Mouse (Mus musculus) kidney, postnatal 0 days (tissue): Measurements from ENCODE around the gene Mcm8. TPM values are rescaled to one million over a fixed set of nuclear protein-coding genes. Genes with fewer than 3 reads are reported as not detected.

Source experiments
- ATAC-seq: fragments of 200-750 bp; cut with Nextera tagmentation; replicated peaks from 2 replicates; pipeline ENCODE4 v1.8.0; 2017; ENCODE audit warnings: low read depth, moderate number of reproducible peaks, moderate TSS enrichment, moderate library complexity; ENCODE audit not compliant: low FRiP score
- DNase-seq: peaks from one replicate; pipeline ENCODE4 v3.0.0-alpha.2; 2016; ENCODE audit warnings: low spot score
- H3K27ac ChIP-seq: fragments of 300-500 bp; sonication (generic); 2 replicates; pipeline ENCODE4 v1.5.1; 2014; ENCODE audit warnings: mild to moderate bottlenecking
- H3K27me3 ChIP-seq: fragments of 300-500 bp; sonication (generic); 2 replicates; pipeline ENCODE4 v1.6.1; 2014; ENCODE audit warnings: low read length, mixed read lengths; ENCODE audit not compliant: insufficient read depth
- H3K36me3 ChIP-seq: fragments of 300-500 bp; sonication (generic); 2 replicates; pipeline ENCODE4 v1.6.1; 2014; ENCODE audit warnings: low read length, mixed read lengths; ENCODE audit not compliant: insufficient read depth
- H3K4me1 ChIP-seq: fragments of 300-500 bp; sonication (generic); replicated peaks from 2 replicates; pipeline ENCODE4 v1.6.1; 2014; ENCODE audit warnings: antibody characterized with exemption, low read length, mixed read lengths; ENCODE audit not compliant: insufficient read depth
- H3K4me2 ChIP-seq: fragments of 300-500 bp; sonication (generic); 2 replicates; pipeline ENCODE4 v1.6.1; 2014; ENCODE audit warnings: mild to moderate bottlenecking, low read length, moderate library complexity, mixed read lengths
- H3K4me3 ChIP-seq: fragments of 300-500 bp; sonication (generic); replicated peaks from 2 replicates; pipeline ENCODE4 v1.5.1; 2014; ENCODE audit warnings: low read depth, low read length
- H3K9ac ChIP-seq: fragments of 300-500 bp; sonication (generic); 2 replicates; pipeline ENCODE4 v1.6.1; 2014; ENCODE audit warnings: low read depth, low read length
- H3K9me3 ChIP-seq: fragments of 300-500 bp; sonication (generic); replicated peaks from 2 replicates; pipeline ENCODE4 v1.6.1; 2016; ENCODE audit warnings: low read length, inconsistent platforms, mixed read lengths
- CTCF ChIP-seq: IDR thresholded peaks from 2 replicates; pipeline ENCODE4 v1.5.1; 2016; ENCODE audit warnings: antibody characterized with exemption, low read depth, mild to moderate bottlenecking, moderate library complexity
- WGBS: fragments of 180-500 bp; shearing (Covaris S2); extraction: QIAGEN DNeasy Blood & Tissue Kit; methylation state at CpG from one replicate; pipeline ENCODE4 v1.1.7; 2014; 5-methylcytosine and 5-hydroxymethylcytosine counted together
- polyA plus RNA-seq: library from polyadenylated mRNA; unstranded; fragments of >200 nt; fragmentation: Nextera tagmentation; extraction: Ambion mirVana; gene quantifications from 2 replicates; pipeline ENCODE4 v1.2.1, GENCODE M21; 2015

Gene Mcm8
- polyA plus RNA-seq, 1 experiment from 2014 or later, result 7.1 TPM

GRCm38 (mm10) chr2:132849141-132849540 lies 33.2 kb downstream of the Mcm8 start:
- Histone ChIP-seq H3K27me3 (no peaks in the 10 kb centered on the region), H3K27ac (no peak overlapping the region), H3K36me3 (0 out of 2 replicates have a peak, but pooled peaks cover 3% of the 10 kb centered on the region), H3K4me3 (no peak overlapping the region), H3K9me3 (no peaks in the 10 kb centered on the region), H3K9ac (no peak overlapping the region), H3K4me1 (peaks cover 9% of the 10 kb centered on the region), H3K4me2 (no peak overlapping the region)
- WGBS, result 88% methylated on average over 6 of the region's 6 CpGs
- no peak for ATAC-seq
- DNase-seq, result no peak
- TF ChIP-seq CTCF, result no peak

GRCm38 (mm10) chr2:132853051-132853450 lies 37.1 kb downstream of the Mcm8 start:
- Histone ChIP-seq H3K27me3 (no peaks in the 10 kb centered on the region), H3K27ac (no peak overlapping the region), H3K9me3 (no peaks in the 10 kb centered on the region), H3K9ac (no peak overlapping the region), H3K4me1 (peaks cover 2% of the 10 kb centered on the region; the same call in 1 of the 2 replicates), H3K4me3 (no peak overlapping the region), H3K4me2 (no peak overlapping the region), H3K36me3 (0 out of 2 replicates have a peak, but pooled peaks cover 5% of the 10 kb centered on the region)
- ATAC-seq, result no peak
- no peak for DNase-seq
- no peak for TF ChIP-seq CTCF
- WGBS, result 96% methylated on average over 1 of the region's 1 CpGs

- Histone ChIP-seq H3K9me3 (no peaks in the 10 kb centered on the region), H3K4me2 (no peak overlapping the region), H3K36me3 (0 out of 2 replicates have a peak, but pooled peaks cover 2% of the 10 kb centered on the region), H3K27ac (no peak overlapping the region), H3K27me3 (no peaks in the 10 kb centered on the region), H3K4me3 (no peak overlapping the region), H3K9ac (no peak overlapping the region), H3K4me1 (no peaks in the 10 kb centered on the region)
- no peak for DNase-seq
- no peak for TF ChIP-seq CTCF
- 85% methylated on average over 5 of the region's 5 CpGs for WGBS
- no peak for ATAC-seq
These were observed 40.4 kb downstream of the Mcm8 start for GRCm38 (mm10) chr2:132856333-132856732.

GRCm38 (mm10) chr2:132860435-132860834 lies 44.5 kb downstream of the Mcm8 start:
- H3K4me3 ChIP-seq, result no peak overlapping the region
- no peak overlapping the region for H3K9ac ChIP-seq
- H3K36me3 ChIP-seq, result peaks cover 4% of the 10 kb centered on the region; the same call in 1 of the 2 replicates
- no peak for ATAC-seq
- no peak for TF ChIP-seq CTCF
- DNase-seq, result no peak
- no peak overlapping the region for H3K27ac ChIP-seq
- H3K27me3 ChIP-seq, result no peaks in the 10 kb centered on the region
- no peaks in the 10 kb centered on the region for H3K9me3 ChIP-seq
- H3K4me2 ChIP-seq, result no peak overlapping the region
- no peaks in the 10 kb centered on the region for H3K4me1 ChIP-seq

- DNase-seq (no peak), ATAC-seq (no peak)
- Histone ChIP-seq H3K4me1 (no peaks in the 10 kb centered on the region), H3K27me3 (no peaks in the 10 kb centered on the region), H3K4me2 (no peak overlapping the region), H3K4me3 (no peak overlapping the region), H3K36me3 (peaks cover 4% of the 10 kb centered on the region; the same call in 1 of the 2 replicates), H3K9ac (no peak overlapping the region), H3K27ac (no peak overlapping the region), H3K9me3 (no peaks in the 10 kb centered on the region)
- WGBS, result 92% methylated on average over 2 of the region's 2 CpGs
- TF ChIP-seq CTCF, result no peak
These were observed 45.5 kb downstream of the Mcm8 start for GRCm38 (mm10) chr2:132861456-132861855.

- ATAC-seq (no peak), DNase-seq (no peak)
- WGBS, result 92% methylated on average over 2 of the region's 2 CpGs
- Histone ChIP-seq H3K4me3 (no peak overlapping the region), H3K27ac (no peak overlapping the region), H3K4me1 (no peaks in the 10 kb centered on the region), H3K9ac (no peak overlapping the region), H3K27me3 (no peaks in the 10 kb centered on the region), H3K4me2 (no peak overlapping the region), H3K36me3 (peaks cover 11% of the 10 kb centered on the region; the same call in 1 of the 2 replicates), H3K9me3 (no peaks in the 10 kb centered on the region)
- no peak for TF ChIP-seq CTCF
These were observed 47.4 kb downstream of the Mcm8 start for GRCm38 (mm10) chr2:132863325-132863724.

GRCm38 (mm10) chr2:132867521-132867920 lies 51.6 kb downstream of the Mcm8 start:
- no peak overlapping the region for H3K4me3 ChIP-seq
- H3K9ac ChIP-seq, result no peak overlapping the region
- 80% methylated on average over 5 of the region's 5 CpGs for WGBS
- DNase-seq (no peak), ATAC-seq (no peak)
- no peak overlapping the region for H3K27ac ChIP-seq
- H3K27me3 ChIP-seq, result no peaks in the 10 kb centered on the region
- H3K4me1 ChIP-seq, result no peaks in the 10 kb centered on the region
- no peak overlapping the region for H3K4me2 ChIP-seq
- peaks cover 11% of the 10 kb centered on the region; the same call in 1 of the 2 replicates for H3K36me3 ChIP-seq
- H3K9me3 ChIP-seq, result no peaks in the 10 kb centered on the region
- no peak for TF ChIP-seq CTCF
